Mouse (Mus musculus): Measurements from ENCODE around the gene Smdt1.
"Not testable (repeated sequence)": the region's sequence is repeated elsewhere in the genome, so short reads cannot be mapped to it uniquely, and the experiment has no call there.

Smdt1 gene

GRCm38 (mm10) chr15:82343368-82344287 is 4.9 kb downstream of the Smdt1 start:
- no peak for DNase-seq (ENCODE audit: extremely low spot score, low spot score)

- no peak for DNase-seq (ENCODE audit: extremely low spot score, low spot score)
Observed at GRCm38 (mm10) chr15:82344971-82345370, 6.2 kb downstream of the Smdt1 start.

DNA sequence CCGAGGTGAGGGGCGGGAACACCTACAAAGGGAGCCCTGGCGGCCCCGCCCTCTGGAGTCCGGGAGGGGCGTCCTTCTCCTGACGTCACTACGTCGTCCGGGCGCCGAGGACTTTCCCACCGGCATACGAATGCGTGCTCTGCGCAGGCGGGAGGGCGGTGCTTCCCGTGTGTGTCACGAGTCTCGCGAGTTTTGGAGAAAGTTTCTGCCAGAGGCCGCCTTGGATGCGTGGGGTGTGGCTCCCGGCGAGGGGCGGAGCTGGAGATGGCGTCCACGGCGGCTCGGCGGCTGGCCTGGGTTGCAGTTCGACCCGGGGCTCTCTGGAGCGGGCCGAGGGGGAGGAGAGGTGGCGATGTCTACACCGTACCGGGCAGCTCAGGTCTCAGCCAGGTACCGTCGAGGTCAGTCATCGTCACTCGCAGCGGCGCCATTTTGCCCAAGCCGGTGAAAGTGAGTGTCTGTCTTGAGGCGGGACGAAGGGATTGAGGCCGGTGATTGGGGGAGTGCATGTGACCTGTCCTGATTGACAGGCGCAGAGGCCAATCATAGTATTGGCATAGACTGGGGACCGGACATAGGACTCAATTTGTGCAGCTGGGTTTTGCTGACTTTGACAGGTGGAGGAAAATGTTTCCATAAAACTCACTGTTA is 7.2 kb downstream of the Smdt1 start:
- DNase-seq (ENCODE audit: extremely low spot score, low spot score): peak; percentile 98

DNA sequence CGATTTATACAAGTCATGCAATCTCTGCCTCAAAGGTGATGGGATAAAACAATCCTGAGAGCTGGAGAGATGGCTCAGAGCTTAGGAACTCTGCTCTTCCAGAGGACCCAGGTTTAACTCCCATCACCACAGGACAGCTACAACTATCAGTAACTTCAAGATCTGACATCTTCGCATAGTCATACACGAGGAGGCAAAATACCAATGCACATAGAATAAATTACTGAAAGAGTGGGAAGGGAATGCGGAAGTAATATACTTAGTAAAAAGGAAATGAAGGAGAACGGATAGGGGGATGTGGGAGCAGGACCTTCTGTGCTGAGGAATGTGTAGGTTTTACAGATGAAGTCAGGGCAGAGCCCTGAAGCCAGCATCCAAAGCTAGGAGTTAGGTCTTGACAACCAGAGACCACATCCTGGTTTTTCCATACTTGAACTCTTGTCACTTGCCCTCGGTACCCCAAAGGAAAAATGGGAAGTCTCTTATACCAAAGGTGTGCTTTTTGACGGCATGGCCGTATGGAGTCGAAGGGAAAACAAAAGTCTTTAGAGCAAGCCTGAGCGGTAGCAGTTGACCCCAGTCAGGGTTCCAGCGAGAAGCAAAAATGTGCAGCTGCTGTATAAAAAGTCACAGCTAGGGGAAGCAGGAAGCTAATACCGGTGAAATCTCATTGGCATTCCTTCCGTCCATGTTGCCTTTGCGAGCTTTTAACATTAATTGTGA is 8.0 kb downstream of the Smdt1 start:
- DNase-seq (ENCODE audit: extremely low spot score, low spot score): no peak

- DNase-seq (ENCODE audit: extremely low spot score, low spot score): no peak
Observed at GRCm38 (mm10) chr15:82347303-82347676, 8.5 kb downstream of the Smdt1 start.

DNA sequence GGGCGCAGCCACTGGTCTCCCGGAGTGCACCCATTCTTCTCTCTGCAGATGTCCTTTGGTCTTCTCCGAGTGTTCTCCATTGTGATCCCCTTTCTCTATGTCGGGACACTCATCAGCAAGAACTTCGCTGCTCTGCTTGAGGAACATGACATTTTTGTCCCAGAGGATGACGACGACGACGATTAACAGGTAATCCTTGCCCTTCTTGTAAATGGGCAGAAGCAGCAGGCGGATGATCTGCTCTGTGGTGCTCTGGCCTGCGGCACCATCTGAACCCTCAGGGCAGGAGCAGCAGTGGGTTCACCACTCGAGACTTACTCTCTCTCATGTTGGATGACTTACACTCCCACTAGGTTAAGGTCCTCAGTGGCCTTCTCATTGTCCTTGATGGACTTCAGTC is 9.1 kb downstream of the Smdt1 start:
- no peak for DNase-seq (ENCODE audit: extremely low spot score, low spot score)

- DNase-seq (ENCODE audit: extremely low spot score, low spot score): no peak
Observed at GRCm38 (mm10) chr15:82348258-82348998, 9.7 kb downstream of the Smdt1 start.

GRCm38 (mm10) chr15:82348999-82349341 is 10.2 kb downstream of the Smdt1 start:
- no peak for DNase-seq (ENCODE audit: extremely low spot score, low spot score)

- no peak for DNase-seq (ENCODE audit: extremely low spot score, low spot score)
Observed at GRCm38 (mm10) chr15:82350349-82350748, 11.6 kb downstream of the Smdt1 start.

GRCm38 (mm10) chr15:82351480-82351879 is 12.7 kb downstream of the Smdt1 start:
- DNase-seq (ENCODE audit: extremely low spot score, low spot score): no peak

GRCm38 (mm10) chr15:82353078-82353744 is 14.5 kb downstream of the Smdt1 start:
- no peak for DNase-seq (ENCODE audit: extremely low spot score, low spot score)

DNA sequence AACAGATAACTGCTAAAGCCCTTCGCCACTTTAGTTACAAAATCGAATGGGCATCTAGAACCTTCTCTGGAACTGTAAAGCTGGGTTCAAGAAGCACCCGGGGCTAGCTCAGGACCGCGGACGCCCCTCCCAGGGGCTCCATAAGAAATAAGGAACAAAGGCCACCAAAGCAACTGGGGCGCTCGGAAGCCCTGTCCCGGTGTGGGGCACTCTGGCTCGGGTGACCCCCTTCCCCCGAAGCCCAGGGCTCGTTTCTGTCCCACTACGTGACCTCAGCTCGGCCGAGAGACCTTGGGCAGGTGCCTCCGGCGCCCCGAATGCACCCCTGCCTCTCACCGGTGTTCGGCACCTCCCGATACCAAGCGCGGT is 15.0 kb downstream of the Smdt1 start:
- no peak for DNase-seq (ENCODE audit: extremely low spot score, low spot score)

DNA sequence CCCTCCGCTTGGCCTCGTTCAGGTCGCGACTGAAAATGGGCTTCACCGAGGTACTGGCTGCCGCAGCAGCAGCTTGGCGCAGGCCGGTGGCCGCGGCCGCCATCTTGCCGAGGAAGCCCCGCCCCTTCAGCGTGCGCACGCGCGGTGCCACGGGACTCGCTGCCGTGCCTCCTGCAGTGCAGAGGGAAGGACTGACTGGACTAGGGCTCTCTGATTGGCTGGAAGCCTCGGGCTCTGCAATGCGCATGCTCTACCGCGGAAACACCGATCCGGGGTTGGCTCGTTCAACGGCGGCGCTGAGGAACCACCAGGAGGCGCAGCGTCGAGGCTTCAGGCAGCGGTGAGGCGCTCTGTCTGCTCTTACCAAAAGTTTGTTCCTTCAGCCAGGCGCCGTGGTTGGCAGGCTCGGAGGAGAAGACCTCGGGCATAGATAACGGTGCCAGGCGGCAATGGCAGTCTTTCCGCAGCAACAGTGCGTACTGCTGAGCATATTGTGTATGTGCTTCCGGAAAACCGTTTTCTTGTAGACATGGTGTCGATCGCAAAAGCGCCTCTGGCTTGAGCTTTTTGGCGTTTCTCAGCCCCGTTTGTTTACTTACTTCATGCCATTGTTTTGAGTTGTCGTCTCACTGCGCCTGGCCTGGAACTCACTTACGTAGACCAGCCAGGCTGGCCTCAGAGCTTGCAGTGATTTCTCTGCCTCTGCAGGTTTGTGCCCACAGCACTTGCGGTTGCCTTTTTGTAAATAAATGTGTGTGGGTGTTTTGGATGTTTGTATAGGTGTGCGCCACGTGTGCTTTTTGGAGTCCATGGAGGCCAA is 15.6 kb downstream of the Smdt1 start, which contains the start of gene Ndufa6:
Gene Ndufa6 (minus strand): TSS at position 197 of the 820 bp plus-strand sequence.
- peak; percentile 96 for DNase-seq (ENCODE audit: extremely low spot score, low spot score)

GRCm38 (mm10) chr15:82358431-82359260 is 19.9 kb downstream of the Smdt1 start:
- no peak for DNase-seq (ENCODE audit: extremely low spot score, low spot score)

- DNase-seq (ENCODE audit: extremely low spot score, low spot score): no peak
Observed at GRCm38 (mm10) chr15:82361459-82362018, 22.8 kb downstream of the Smdt1 start.

DNA sequence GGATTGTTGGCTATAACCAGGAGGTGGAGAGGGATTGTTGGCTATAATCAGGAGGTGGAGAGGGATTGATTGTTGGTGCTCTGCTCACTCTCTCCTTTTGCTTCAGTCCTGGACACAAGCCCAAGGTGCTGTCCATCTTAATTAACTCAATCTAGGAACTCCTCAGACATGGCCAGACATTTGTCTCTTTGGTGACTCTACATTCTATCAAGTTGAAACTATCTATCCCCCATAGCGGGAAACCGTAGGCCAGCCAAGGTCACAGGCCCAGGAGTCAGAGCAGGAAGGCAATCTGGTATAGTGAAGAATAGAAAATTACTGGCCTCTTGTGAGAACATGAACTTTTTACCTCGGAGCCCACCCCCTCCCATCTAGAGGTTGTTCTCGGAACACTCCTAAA is 23.5 kb downstream of the Smdt1 start:
- DNase-seq (ENCODE audit: extremely low spot score, low spot score): no peak

DNA sequence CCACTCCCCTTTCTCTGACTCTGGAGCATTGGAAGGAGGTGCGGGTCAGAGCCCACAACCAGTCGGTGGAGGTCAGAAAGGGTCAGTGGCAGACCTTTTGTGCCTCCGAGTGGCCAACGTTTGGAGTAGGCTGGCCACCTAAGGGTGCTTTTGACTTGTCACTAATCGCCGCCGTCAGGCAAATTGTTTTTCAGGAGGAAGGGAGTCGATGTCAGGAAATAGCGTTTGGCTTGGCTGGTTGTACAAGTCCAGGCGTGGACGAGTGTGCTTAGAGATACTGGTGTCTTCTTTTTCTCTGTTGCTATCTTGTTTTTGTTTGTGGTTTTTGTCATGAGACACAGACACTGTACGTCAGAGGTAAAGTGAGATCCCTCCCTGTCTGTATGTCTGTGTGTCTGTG is 25.0 kb downstream of the Smdt1 start:
- DNase-seq (ENCODE audit: extremely low spot score, low spot score): not testable (repeated sequence)

DNA sequence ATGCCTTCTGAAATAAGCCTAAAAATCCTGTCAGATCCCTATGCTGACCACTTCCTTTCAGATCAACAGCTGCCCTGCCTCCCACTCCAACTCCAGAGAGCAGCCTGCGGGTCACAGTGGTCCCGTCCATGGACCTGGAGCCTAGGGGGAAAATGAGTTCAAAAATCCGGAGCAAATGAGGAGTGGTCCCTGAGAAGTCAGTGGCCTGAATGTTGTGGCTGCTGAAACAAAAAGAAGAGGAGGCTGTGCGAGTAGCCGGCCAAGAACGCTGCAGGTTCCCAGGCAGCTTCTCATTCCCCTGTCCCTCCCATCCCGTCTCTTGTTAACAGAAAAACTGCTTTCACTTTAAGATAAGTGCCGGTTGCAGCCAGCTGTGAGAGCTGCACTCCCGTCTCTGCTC is 25.8 kb downstream of the Smdt1 start:
- not testable (repeated sequence) for DNase-seq (ENCODE audit: extremely low spot score, low spot score)

DNA sequence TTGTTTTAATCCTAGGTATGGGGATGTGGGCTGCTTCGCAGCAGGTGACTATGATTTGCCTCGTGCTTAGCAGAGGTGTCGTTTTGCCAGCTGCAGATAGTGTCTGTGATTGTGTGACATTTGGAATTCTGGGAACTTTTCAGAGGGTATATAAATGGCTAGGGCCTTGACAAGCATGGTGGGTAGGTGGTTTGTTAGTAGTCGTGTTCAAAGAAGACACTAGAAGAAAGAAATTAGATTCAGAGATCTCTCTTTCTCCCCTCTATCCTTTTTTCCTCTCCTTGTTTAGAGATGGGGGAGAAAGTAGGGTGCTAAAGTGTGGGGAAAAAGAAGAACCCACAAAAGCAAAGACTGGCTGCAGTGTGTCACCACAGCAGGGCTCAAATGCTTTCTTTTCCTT is 29.4 kb downstream of the Smdt1 start:
- DNase-seq (ENCODE audit: extremely low spot score, low spot score): no peak
